Mouse (Mus musculus): ENCODE measurements around the gene Sh3bp1.
A peak's percentile ranks its signal among the peaks of the same experiment; 100 is the strongest.

Sh3bp1 gene

GRCm38 (mm10) chr15:78915660-78916017 lies 16.1 kb downstream of the Sh3bp1 start:
- DNase-seq (ENCODE audit: low spot score) = no peak

GRCm38 (mm10) chr15:78916052-78916826 lies 16.7 kb downstream of the Sh3bp1 start:
- no peak for DNase-seq (ENCODE audit: low spot score)

- no peak for DNase-seq (ENCODE audit: low spot score)
Observed at GRCm38 (mm10) chr15:78918126-78918525, 18.6 kb downstream of the Sh3bp1 start.

GRCm38 (mm10) chr15:78919914-78920313 lies 20.3 kb downstream of the Sh3bp1 start:
- DNase-seq (ENCODE audit: low spot score) = no peak

GRCm38 (mm10) chr15:78922700-78923099 lies 23.1 kb downstream of the Sh3bp1 start:
- DNase-seq (ENCODE audit: low spot score) = no peak

GRCm38 (mm10) chr15:78923585-78923984 lies 24.0 kb downstream of the Sh3bp1 start:
- no peak for DNase-seq (ENCODE audit: low spot score)

- no peak for DNase-seq (ENCODE audit: low spot score)
Observed at GRCm38 (mm10) chr15:78925129-78925528, 25.6 kb downstream of the Sh3bp1 start.

- DNase-seq (ENCODE audit: low spot score) = peak; percentile 94
Observed at GRCm38 (mm10) chr15:78926021-78926919, 26.7 kb downstream of the Sh3bp1 start, which contains the start of gene Lgals1. TSS of gene Lgals1 (plus strand) at chr15:78926725.

- DNase-seq (ENCODE audit: low spot score) = no peak
Observed at GRCm38 (mm10) chr15:78927021-78927787, 27.6 kb downstream of the Sh3bp1 start.

- peak; percentile 27 for DNase-seq (ENCODE audit: low spot score)
Observed at GRCm38 (mm10) chr15:78927788-78928457, 28.4 kb downstream of the Sh3bp1 start.

- DNase-seq (ENCODE audit: low spot score) = no peak
Observed at GRCm38 (mm10) chr15:78928539-78928938, 29.0 kb downstream of the Sh3bp1 start.

- no peak for DNase-seq (ENCODE audit: low spot score)
Observed at GRCm38 (mm10) chr15:78930192-78930706, 30.7 kb downstream of the Sh3bp1 start.

GRCm38 (mm10) chr15:78930801-78931426 lies 31.3 kb downstream of the Sh3bp1 start:
- no peak for DNase-seq (ENCODE audit: low spot score)

GRCm38 (mm10) chr15:78931577-78931976 lies 32.0 kb downstream of the Sh3bp1 start:
- no peak for DNase-seq (ENCODE audit: low spot score)

GRCm38 (mm10) chr15:78934784-78935320 lies 35.3 kb downstream of the Sh3bp1 start, which contains the start of gene Nol12:
TSS of gene Nol12 (plus strand) at chr15:78934933.
- peak; percentile 57 for DNase-seq (ENCODE audit: low spot score)

- DNase-seq (ENCODE audit: low spot score) = no peak
Observed at GRCm38 (mm10) chr15:78936403-78936802, 36.8 kb downstream of the Sh3bp1 start.

- no peak for DNase-seq (ENCODE audit: low spot score)
Observed at GRCm38 (mm10) chr15:78937311-78937710, 37.7 kb downstream of the Sh3bp1 start.

- no peak for DNase-seq (ENCODE audit: low spot score)
Observed at GRCm38 (mm10) chr15:78937963-78938362, 38.4 kb downstream of the Sh3bp1 start.

- DNase-seq (ENCODE audit: low spot score) = no peak
Observed at GRCm38 (mm10) chr15:78940325-78940724, 40.8 kb downstream of the Sh3bp1 start.

- DNase-seq (ENCODE audit: low spot score) = peak; percentile 78
Observed at GRCm38 (mm10) chr15:78942663-78943062, 43.1 kb downstream of the Sh3bp1 start.

GRCm38 (mm10) chr15:78946232-78946631 lies 46.7 kb downstream of the Sh3bp1 start:
- no peak for DNase-seq (ENCODE audit: low spot score)

All from ovary, postnatal 10 days (tissue).